Mouse (Mus musculus) G1E (cell line): ENCODE measurements around the gene Ppfia4. TPM values are rescaled to one million over a fixed set of nuclear protein-coding genes. Genes with fewer than 3 reads are reported as not detected.

Source experiments
- ATAC-seq: 2 replicates; pipeline ENCODE4 v1.8.0; 2016; ENCODE audit warnings: mild to moderate bottlenecking; ENCODE audit not compliant: insufficient number of reproducible peaks, poor library complexity, low FRiP score, severe bottlenecking; ENCODE audit errors: extremely low read depth
- DNase-seq: peaks from one replicate; pipeline ENCODE4 v3.0.0; 2012; ENCODE audit warnings: low spot score
- H3K27me3 ChIP-seq: 2 replicates; pipeline ENCODE4 v1.6.1; 2012; ENCODE audit warnings: mild to moderate bottlenecking, low read length, inconsistent platforms; ENCODE audit not compliant: insufficient read depth
- H3K36me3 ChIP-seq: replicated peaks from 2 replicates; pipeline ENCODE3; 2012; ENCODE audit warnings: mild to moderate bottlenecking, inconsistent platforms
- H3K4me1 ChIP-seq: 2 replicates; pipeline ENCODE4 v1.6.1; 2012; ENCODE audit warnings: low read depth, low read length, inconsistent platforms, mixed read lengths; ENCODE audit not compliant: insufficient read depth
- H3K4me3 ChIP-seq: 2 replicates; pipeline ENCODE4 v1.5.1; 2012; ENCODE audit warnings: low read depth, mild to moderate bottlenecking, inconsistent platforms, low read length, moderate library complexity, mixed read lengths
- H3K9me3 ChIP-seq: replicated peaks from 2 replicates; pipeline ENCODE4 v1.6.1; 2012; ENCODE audit warnings: inconsistent platforms
- CTCF ChIP-seq: IDR thresholded peaks from 2 replicates; pipeline ENCODE4 v1.5.1; 2012; ENCODE audit warnings: low read depth, low read length, inconsistent platforms, mixed read lengths
- GATA1 ChIP-seq: IDR thresholded peaks from 2 replicates; pipeline ENCODE4 v1.6.1; 2012; ENCODE audit warnings: borderline replicate concordance, low read length, inconsistent platforms, mixed read lengths
- GATA2 ChIP-seq: IDR thresholded peaks from 2 replicates; pipeline ENCODE4 v1.6.1; 2012; ENCODE audit warnings: low read depth, low read length, inconsistent platforms, borderline replicate concordance
- POLR2AphosphoS5 ChIP-seq: IDR thresholded peaks from 2 replicates; pipeline ENCODE4 v1.6.1; 2012; ENCODE audit warnings: low read depth, low read length, inconsistent platforms; ENCODE audit not compliant: insufficient replicate concordance
- TAL1 ChIP-seq: conservative IDR thresholded peaks from 2 replicates; pipeline ENCODE4 v1.6.1; 2012; ENCODE audit warnings: low read depth, low read length, inconsistent platforms, mixed read lengths
- polyA plus RNA-seq: library from polyadenylated mRNA; stranded (reverse); fragments of >175 nt; gene quantifications from 2 replicates; pipeline ENCODE4 v1.2.3, GENCODE M21; 2012
- total RNA-seq, 2 experiments: library from RNA; stranded (forward) in 1 of 2; stranded (reverse) in 1 of 2; fragments of 200-1000 nt in 1 of 2; fragments of >200 nt in 1 of 2; fragmentation: Nextera tagmentation in 1 of 2; gene quantifications; 2 replicates each; pipeline ENCODE4 v1.2.3; 2014 to 2017

Gene Ppfia4
- total and polyA plus RNA-seq, 3 experiments, result 0.05 to 0.13 TPM; not detected in 1

GRCm38 (mm10) chr1:134363194-134363593, 30.5 kb upstream of the Ppfia4 start:
- DNase-seq (no peak), ATAC-seq (no peak)
- H3K27me3 ChIP-seq, result no peaks in the 10 kb centered on the region
- H3K4me1 ChIP-seq, result peaks cover 36% of the 10 kb centered on the region
- no peaks in the 10 kb centered on the region for H3K9me3 ChIP-seq
- H3K36me3 ChIP-seq, result peaks cover 25% of the 10 kb centered on the region
- no peak for TF ChIP-seq POLR2AphosphoS5
- TF ChIP-seq GATA1, result no peak
- no peak for TF ChIP-seq GATA2
- TF ChIP-seq TAL1, result no peak
- no peak for TF ChIP-seq CTCF
- H3K4me3 ChIP-seq, result no peak overlapping the region

- peaks cover 36% of the 10 kb centered on the region for H3K36me3 ChIP-seq
- no peaks in the 10 kb centered on the region for H3K9me3 ChIP-seq
- peak; percentile 87 for ATAC-seq
- TF ChIP-seq POLR2AphosphoS5 (peak; percentile 73; the same call in 1 of the 2 replicates), GATA1 (no peak), GATA2 (no peak), TAL1 (no peak), CTCF (no peak)
- peaks cover 41% of the 10 kb centered on the region for H3K4me1 ChIP-seq
- peak; percentile 100 for DNase-seq
- H3K4me3 ChIP-seq, result peak within 1 kb of the TSS; percentile 81
- H3K27me3 ChIP-seq, result no peaks in the 10 kb centered on the region
Observed at GRCm38 (mm10) chr1:134361857-134362212, 29.1 kb upstream of the Ppfia4 start, which contains the start of gene Tmem183a. Gene Tmem183a, minus strand, starts transcription at chr1:134361979.

- peaks cover 39% of the 10 kb centered on the region for H3K36me3 ChIP-seq
- DNase-seq, result no peak
Observed at GRCm38 (mm10) chr1:134361195-134361856, 28.6 kb upstream of the Ppfia4 start.

GRCm38 (mm10) chr1:134360656-134361055, 27.9 kb upstream of the Ppfia4 start:
- ATAC-seq (no peak), DNase-seq (no peak)
- Histone ChIP-seq H3K9me3 (no peaks in the 10 kb centered on the region), H3K27me3 (no peaks in the 10 kb centered on the region), H3K4me1 (peaks cover 41% of the 10 kb centered on the region), H3K4me3 (peak overlapping the region; percentile 81; the same call in 1 of the 2 replicates), H3K36me3 (peaks cover 46% of the 10 kb centered on the region)
- TF ChIP-seq GATA2 (no peak), CTCF (no peak)

More at GRCm38 (mm10) chr1:134361195-134361856, 28.6 kb upstream of the Ppfia4 start:
- Histone ChIP-seq H3K27me3 (no peaks in the 10 kb centered on the region), H3K9me3 (no peaks in the 10 kb centered on the region), H3K4me3 (peak overlapping the region; percentile 81), H3K4me1 (peaks cover 41% of the 10 kb centered on the region)
- ATAC-seq, result no peak
- TF ChIP-seq TAL1 (no peak), CTCF (no peak), GATA1 (no peak)

- ATAC-seq (no peak), DNase-seq (no peak)
- TF ChIP-seq GATA2 (no peak), TAL1 (no peak), GATA1 (no peak), POLR2AphosphoS5 (no peak), CTCF (no peak)
- Histone ChIP-seq H3K36me3 (peaks cover 78% of the 10 kb centered on the region), H3K4me1 (peaks cover 33% of the 10 kb centered on the region), H3K27me3 (no peaks in the 10 kb centered on the region), H3K9me3 (no peaks in the 10 kb centered on the region), H3K4me3 (no peak overlapping the region)
Observed at GRCm38 (mm10) chr1:134357461-134357860, 24.7 kb upstream of the Ppfia4 start.

- H3K36me3 ChIP-seq, result peaks cover 90% of the 10 kb centered on the region
- DNase-seq (no peak), ATAC-seq (no peak)
- TF ChIP-seq GATA1, result no peak
- no peak for TF ChIP-seq TAL1
- no peak for TF ChIP-seq POLR2AphosphoS5
- TF ChIP-seq CTCF, result no peak
- TF ChIP-seq GATA2, result no peak
- H3K27me3 ChIP-seq, result no peaks in the 10 kb centered on the region
- no peaks in the 10 kb centered on the region for H3K9me3 ChIP-seq
- H3K4me1 ChIP-seq, result peaks cover 20% of the 10 kb centered on the region
- H3K4me3 ChIP-seq, result no peak overlapping the region
Observed at GRCm38 (mm10) chr1:134353326-134353725, 20.6 kb upstream of the Ppfia4 start.
